Mouse (Mus musculus): ENCODE measurements around the gene Setd1a.

Gene Setd1a

DNA sequence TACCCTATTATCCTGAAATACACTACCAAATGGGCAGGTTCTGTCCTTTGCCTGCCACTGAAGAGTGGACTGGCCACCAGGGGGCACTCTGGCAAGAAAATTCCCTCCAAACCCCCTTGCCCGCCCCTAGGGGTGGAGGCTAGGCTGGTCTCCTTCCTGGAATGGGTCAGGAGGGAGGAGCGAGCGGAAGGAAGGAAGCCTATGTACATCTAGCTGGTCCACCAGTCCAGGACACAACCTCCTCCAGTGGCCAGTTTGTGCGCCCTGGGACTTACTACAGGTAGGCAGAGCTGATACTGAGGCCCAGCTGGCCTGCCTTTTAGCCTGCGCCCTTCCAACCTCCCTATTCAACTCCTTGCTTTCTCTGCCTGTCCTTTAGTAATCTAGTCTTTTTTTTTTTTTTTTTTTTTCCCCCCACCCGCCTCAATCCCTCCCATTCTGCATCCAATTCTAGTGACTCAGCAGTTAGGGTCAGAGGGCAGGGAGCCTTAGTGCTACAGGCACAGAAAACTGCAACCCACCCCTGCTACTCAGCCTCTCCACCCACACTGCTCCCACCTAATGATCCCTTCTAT is 24.1 kb downstream of the Setd1a start, which contains the start of gene Hsd3b7:
Hsd3b7 (plus strand) TSS at position 170 of the 575 bp plus-strand sequence.
- Histone ChIP-seq H3K36me3 (ENCODE audit: insufficient read depth, low read length) (peaks cover 70% of the 10 kb centered on the region), H3K27me3 (ENCODE audit: insufficient read depth, low read length) (no peaks in the 10 kb centered on the region), H3K4me3 (replicated peaks; ENCODE audit: low read length) (peak within 1 kb of the TSS; percentile 66), H3K9me3 (ENCODE audit: low read length) (no peaks in the 10 kb centered on the region), H3K4me1 (replicated peaks; ENCODE audit: low read depth, low read length) (peaks cover 70% of the 10 kb centered on the region)
- peak; percentile 92 for TF ChIP-seq CTCF (conservative IDR thresholded peaks at IDR 0.05; ENCODE audit: low read length)
- TF ChIP-seq NANOG (IDR thresholded peaks at IDR 0.05; ENCODE audit: borderline replicate concordance, low read length): no peak
- no peak for TF ChIP-seq POU5F1 (IDR thresholded peaks at IDR 0.05; ENCODE audit: borderline replicate concordance, low read length)

DNA sequence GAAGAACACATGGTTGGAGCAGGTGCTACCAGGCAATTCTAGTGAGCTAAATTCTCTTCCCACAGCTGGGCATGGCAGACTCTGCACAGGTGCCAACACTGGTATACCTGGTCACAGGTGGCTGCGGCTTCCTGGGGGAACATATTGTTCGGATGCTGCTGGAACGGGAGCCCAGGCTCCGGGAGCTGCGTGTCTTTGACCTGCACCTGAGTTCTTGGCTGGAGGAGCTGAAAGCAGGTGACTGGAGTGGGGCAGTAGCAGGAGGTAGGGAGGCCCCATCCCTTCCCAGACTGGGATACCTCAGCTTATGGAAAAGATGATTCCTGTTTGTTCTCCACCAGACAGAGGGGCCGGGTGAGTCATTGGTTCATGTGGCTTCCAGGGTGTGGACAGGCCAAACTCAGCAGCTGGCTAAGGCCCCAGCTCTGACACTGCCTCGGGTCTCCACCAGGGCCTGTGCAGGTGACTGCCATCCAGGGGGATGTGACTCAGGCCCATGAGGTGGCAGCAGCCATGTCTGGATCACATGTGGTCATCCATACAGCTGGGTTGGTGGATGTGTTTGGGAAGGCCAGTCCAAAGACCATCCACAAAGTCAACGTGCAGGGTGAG is 24.6 kb downstream of the Setd1a start:
- Histone ChIP-seq H3K4me3 (replicated peaks; ENCODE audit: low read length) (peak overlapping the region; percentile 66), H3K9me3 (ENCODE audit: low read length) (no peaks in the 10 kb centered on the region), H3K4me1 (replicated peaks; ENCODE audit: low read depth, low read length) (peaks cover 64% of the 10 kb centered on the region), H3K36me3 (ENCODE audit: insufficient read depth, low read length) (peaks cover 64% of the 10 kb centered on the region), H3K27me3 (ENCODE audit: insufficient read depth, low read length) (no peaks in the 10 kb centered on the region)
- no peak for TF ChIP-seq CTCF (conservative IDR thresholded peaks at IDR 0.05; ENCODE audit: low read length)
- TF ChIP-seq POU5F1 (IDR thresholded peaks at IDR 0.05; ENCODE audit: borderline replicate concordance, low read length): no peak
- TF ChIP-seq NANOG (IDR thresholded peaks at IDR 0.05; ENCODE audit: borderline replicate concordance, low read length): no peak

DNA sequence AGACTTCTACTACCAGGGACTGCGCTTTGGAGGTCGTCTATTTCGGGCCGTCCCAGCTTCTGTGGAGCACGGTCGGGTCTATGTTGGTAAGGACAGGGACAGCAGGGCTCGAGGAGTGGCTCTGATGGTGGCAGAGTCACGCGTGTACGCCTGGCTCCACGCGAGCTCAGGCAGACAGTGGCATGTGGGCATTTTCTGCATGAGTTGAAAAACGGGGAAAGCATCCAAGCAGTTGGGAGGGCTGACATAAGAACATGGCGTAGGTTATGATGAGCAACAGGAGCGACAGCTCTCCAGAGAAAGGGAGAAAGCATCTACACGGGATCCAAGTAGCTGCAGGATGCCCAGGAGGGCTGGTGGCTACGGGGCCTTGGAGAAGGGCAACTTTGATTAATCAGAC is 25.8 kb downstream of the Setd1a start:
- peaks cover 57% of the 10 kb centered on the region for H3K4me1 ChIP-seq (replicated peaks; ENCODE audit: low read depth, low read length)
- no peak for TF ChIP-seq CTCF (conservative IDR thresholded peaks at IDR 0.05; ENCODE audit: low read length)
- TF ChIP-seq NANOG (IDR thresholded peaks at IDR 0.05; ENCODE audit: borderline replicate concordance, low read length): no peak
- no peak for TF ChIP-seq POU5F1 (IDR thresholded peaks at IDR 0.05; ENCODE audit: borderline replicate concordance, low read length)
- no peak overlapping the region for H3K4me3 ChIP-seq (replicated peaks; ENCODE audit: low read length)
- no peaks in the 10 kb centered on the region for H3K27me3 ChIP-seq (ENCODE audit: insufficient read depth, low read length)
- H3K9me3 ChIP-seq (ENCODE audit: low read length): no peaks in the 10 kb centered on the region
- H3K36me3 ChIP-seq (ENCODE audit: insufficient read depth, low read length): peaks cover 52% of the 10 kb centered on the region

DNA sequence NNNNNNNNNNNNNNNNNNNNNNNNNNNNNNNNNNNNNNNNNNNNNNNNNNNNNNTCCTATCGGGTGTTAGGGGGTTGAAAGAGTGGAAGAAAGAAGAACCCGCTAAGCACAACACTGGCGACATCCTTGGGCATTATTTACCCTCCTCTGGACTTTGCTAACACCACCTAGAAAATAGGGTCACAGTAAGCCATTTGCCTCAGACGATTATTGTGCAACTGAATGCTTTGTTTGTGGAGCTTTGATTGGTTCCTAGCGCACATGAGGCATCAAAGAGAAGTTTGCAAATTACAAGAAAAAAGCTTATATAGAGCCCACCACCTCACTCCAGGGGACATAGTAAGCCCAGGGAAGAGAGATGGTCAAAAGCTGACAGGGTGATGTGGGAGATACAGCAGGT is 32.4 kb downstream of the Setd1a start:
- H3K4me3 ChIP-seq (replicated peaks; ENCODE audit: low read length): no peak overlapping the region
- H3K9me3 ChIP-seq (ENCODE audit: low read length): no peaks in the 10 kb centered on the region
- H3K27me3 ChIP-seq (ENCODE audit: insufficient read depth, low read length): peaks cover 6% of the 10 kb centered on the region
- H3K36me3 ChIP-seq (ENCODE audit: insufficient read depth, low read length): peaks cover under 1% of the 10 kb centered on the region; the same call in 1 of the 2 replicates
- H3K4me1 ChIP-seq (replicated peaks; ENCODE audit: low read depth, low read length): peaks cover 43% of the 10 kb centered on the region
- TF ChIP-seq POU5F1 (IDR thresholded peaks at IDR 0.05; ENCODE audit: borderline replicate concordance, low read length) (no peak), CTCF (conservative IDR thresholded peaks at IDR 0.05; ENCODE audit: low read length) (no peak), NANOG (IDR thresholded peaks at IDR 0.05; ENCODE audit: borderline replicate concordance, low read length) (no peak)

DNA sequence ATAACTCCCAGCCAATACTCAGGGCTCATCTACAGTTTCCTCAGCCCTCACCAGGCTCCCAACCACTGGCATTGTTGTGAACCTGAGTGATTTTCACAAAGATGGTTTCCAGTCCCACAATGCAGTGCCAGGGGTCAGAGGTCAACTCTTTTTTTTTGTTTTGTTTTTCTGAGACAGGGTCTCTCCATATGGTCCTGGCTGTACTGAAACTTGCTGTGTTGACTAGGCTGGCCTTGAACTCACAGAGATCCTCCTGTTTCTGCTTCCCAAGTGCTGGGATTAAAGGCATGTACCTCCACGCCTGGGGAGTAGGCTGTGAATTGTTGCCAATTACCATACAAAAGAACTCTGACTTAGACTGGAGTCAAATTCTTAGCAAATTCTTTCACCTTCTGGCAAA is 33.4 kb downstream of the Setd1a start:
- Histone ChIP-seq H3K4me3 (replicated peaks; ENCODE audit: low read length) (no peak overlapping the region), H3K36me3 (ENCODE audit: insufficient read depth, low read length) (no peaks in the 10 kb centered on the region), H3K27me3 (ENCODE audit: insufficient read depth, low read length) (peaks cover 16% of the 10 kb centered on the region), H3K4me1 (replicated peaks; ENCODE audit: low read depth, low read length) (peaks cover 47% of the 10 kb centered on the region), H3K9me3 (ENCODE audit: low read length) (no peaks in the 10 kb centered on the region)
- no peak for TF ChIP-seq CTCF (conservative IDR thresholded peaks at IDR 0.05; ENCODE audit: low read length)
- no peak for TF ChIP-seq POU5F1 (IDR thresholded peaks at IDR 0.05; ENCODE audit: borderline replicate concordance, low read length)
- no peak for TF ChIP-seq NANOG (IDR thresholded peaks at IDR 0.05; ENCODE audit: borderline replicate concordance, low read length)

DNA sequence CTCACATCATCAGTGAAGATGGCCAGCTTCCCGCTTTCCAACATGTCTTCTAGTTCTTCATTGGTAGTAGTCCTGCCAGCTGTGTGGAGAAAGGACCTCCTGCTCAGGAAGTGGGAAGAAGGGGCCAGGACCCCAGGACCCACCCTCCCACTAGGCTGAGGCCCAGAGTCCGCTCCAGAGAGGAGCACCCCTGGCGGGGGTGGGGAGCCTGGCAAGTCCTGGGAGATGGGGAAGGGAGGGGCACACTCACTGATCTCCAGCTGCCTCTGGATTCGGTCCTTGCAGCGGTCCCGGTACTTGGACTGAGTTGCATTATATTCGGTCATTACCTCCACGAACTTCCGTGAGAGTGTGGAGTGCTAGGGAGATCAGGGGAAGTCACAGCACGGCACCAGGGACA is 34.2 kb downstream of the Setd1a start:
- no peak for TF ChIP-seq CTCF (conservative IDR thresholded peaks at IDR 0.05; ENCODE audit: low read length)
- no peak for TF ChIP-seq POU5F1 (IDR thresholded peaks at IDR 0.05; ENCODE audit: borderline replicate concordance, low read length)
- TF ChIP-seq NANOG (IDR thresholded peaks at IDR 0.05; ENCODE audit: borderline replicate concordance, low read length): no peak
- H3K4me1 ChIP-seq (replicated peaks; ENCODE audit: low read depth, low read length): peaks cover 55% of the 10 kb centered on the region
- no peaks in the 10 kb centered on the region for H3K36me3 ChIP-seq (ENCODE audit: insufficient read depth, low read length)
- peaks cover 24% of the 10 kb centered on the region for H3K27me3 ChIP-seq (ENCODE audit: insufficient read depth, low read length)
- no peaks in the 10 kb centered on the region for H3K9me3 ChIP-seq (ENCODE audit: low read length)
- H3K4me3 ChIP-seq (replicated peaks; ENCODE audit: low read length): peak overlapping the region; percentile 65

DNA sequence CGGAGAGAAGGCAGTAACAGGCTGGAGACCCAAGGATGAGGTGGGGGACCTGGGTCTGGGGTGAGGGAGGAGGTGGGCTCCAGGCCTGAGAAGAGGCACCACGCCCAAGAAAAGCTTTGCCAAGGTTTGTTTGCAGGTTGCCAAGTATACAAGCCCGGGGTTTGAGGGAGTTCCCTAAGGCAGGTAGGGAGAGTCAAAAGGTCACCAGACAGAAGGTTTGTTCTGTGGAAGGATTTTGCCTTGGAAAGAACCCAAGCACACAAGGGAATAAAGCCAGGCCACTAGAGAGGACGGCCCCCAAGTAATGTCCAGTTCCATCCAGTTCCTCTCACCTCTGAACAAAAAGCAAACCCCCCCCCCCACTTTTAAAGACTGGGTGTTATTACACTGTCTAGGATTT is 34.8 kb downstream of the Setd1a start:
- H3K4me1 ChIP-seq (replicated peaks; ENCODE audit: low read depth, low read length): peaks cover 61% of the 10 kb centered on the region
- TF ChIP-seq CTCF (conservative IDR thresholded peaks at IDR 0.05; ENCODE audit: low read length) (no peak), POU5F1 (IDR thresholded peaks at IDR 0.05; ENCODE audit: borderline replicate concordance, low read length) (no peak), NANOG (IDR thresholded peaks at IDR 0.05; ENCODE audit: borderline replicate concordance, low read length) (no peak)
- no peaks in the 10 kb centered on the region for H3K36me3 ChIP-seq (ENCODE audit: insufficient read depth, low read length)
- peaks cover 28% of the 10 kb centered on the region for H3K27me3 ChIP-seq (ENCODE audit: insufficient read depth, low read length)
- no peaks in the 10 kb centered on the region for H3K9me3 ChIP-seq (ENCODE audit: low read length)
- H3K4me3 ChIP-seq (replicated peaks; ENCODE audit: low read length): peak overlapping the region; percentile 65

DNA sequence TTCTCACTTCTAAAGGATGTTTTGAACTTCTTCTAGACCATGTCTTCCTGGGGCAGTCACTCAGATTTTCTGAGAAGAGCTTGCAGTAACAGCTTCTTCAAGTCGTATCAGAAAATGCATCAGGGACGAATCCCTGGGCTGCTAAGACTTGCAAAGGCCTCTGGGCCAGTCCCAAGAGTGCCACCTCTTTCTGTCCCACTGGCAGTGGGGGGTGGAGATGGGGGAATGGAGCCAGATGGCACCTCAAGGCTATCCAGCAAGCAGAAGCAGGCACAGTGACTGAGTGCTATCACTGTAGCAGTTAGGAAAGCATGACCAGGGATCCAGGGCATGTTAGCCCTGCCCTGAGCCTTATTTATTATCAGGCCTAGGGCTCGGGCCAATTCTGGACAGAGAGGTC is 35.8 kb downstream of the Setd1a start:
- H3K27me3 ChIP-seq (ENCODE audit: insufficient read depth, low read length): peaks cover 30% of the 10 kb centered on the region
- H3K4me3 ChIP-seq (replicated peaks; ENCODE audit: low read length): no peak overlapping the region
- no peak for TF ChIP-seq NANOG (IDR thresholded peaks at IDR 0.05; ENCODE audit: borderline replicate concordance, low read length)
- TF ChIP-seq POU5F1 (IDR thresholded peaks at IDR 0.05; ENCODE audit: borderline replicate concordance, low read length): no peak
- no peak for TF ChIP-seq CTCF (conservative IDR thresholded peaks at IDR 0.05; ENCODE audit: low read length)
- H3K9me3 ChIP-seq (ENCODE audit: low read length): no peaks in the 10 kb centered on the region
- H3K36me3 ChIP-seq (ENCODE audit: insufficient read depth, low read length): no peaks in the 10 kb centered on the region
- peaks cover 70% of the 10 kb centered on the region for H3K4me1 ChIP-seq (replicated peaks; ENCODE audit: low read depth, low read length)
